Mouse (Mus musculus) MEL (cell line): ENCODE measurements around the gene 4930415O20Rik.

Experiments
- CHD1 ChIP-seq: IDR thresholded peaks from 2 replicates; pipeline ENCODE4 v1.6.1; 2012; ENCODE audit warnings: low read depth, mild to moderate bottlenecking, inconsistent platforms, low read length, improper control_type of control experiment
- CTCF ChIP-seq, 3 experiments: IDR thresholded peaks in 2 of 3; conservative IDR thresholded peaks in 1 of 3; 2 replicates each; pipeline ENCODE4 v1.5.1; 2011 to 2012; ENCODE audit warnings: low read length in 3 of 3, low read depth in 2 of 3, mild to moderate bottlenecking in 2 of 3, improper control_type of control experiment in 1 of 3, inconsistent platforms in 1 of 3, mixed read lengths in 1 of 3, moderate library complexity in 1 of 3; ENCODE audit not compliant: control insufficient read depth in 1 of 3, insufficient read depth in 1 of 3, poor library complexity in 1 of 3, severe bottlenecking in 1 of 3
- E2F4 ChIP-seq: IDR thresholded peaks from 2 replicates; pipeline ENCODE4 v1.6.1; 2011; ENCODE audit warnings: low read depth, low read length, improper control_type of control experiment, borderline replicate concordance
- EP300 ChIP-seq, 2 experiments: IDR thresholded peaks; 2 replicates each; pipeline ENCODE4 v1.6.1; 2011; ENCODE audit warnings: improper control_type of control experiment in 2 of 2, low read length in 2 of 2, low read depth in 1 of 2, mild to moderate bottlenecking in 1 of 2
- MAFK ChIP-seq: IDR thresholded peaks from 2 replicates; pipeline ENCODE4 v1.6.1; 2011; ENCODE audit warnings: low read depth, mild to moderate bottlenecking, low read length, improper control_type of control experiment, borderline replicate concordance
- NRF1 ChIP-seq: IDR thresholded peaks from 2 replicates; pipeline ENCODE4 v1.6.1; 2014; ENCODE audit warnings: low read depth, mild to moderate bottlenecking, inconsistent platforms, low read length, improper control_type of control experiment, moderate library complexity; ENCODE audit not compliant: poor library complexity, insufficient read depth, severe bottlenecking
- POLR2A ChIP-seq, 2 experiments: IDR thresholded peaks; 2 replicates each; pipeline ENCODE4 v1.6.1; 2011 to 2012; ENCODE audit warnings: low read length in 2 of 2, mild to moderate bottlenecking in 2 of 2, control low read depth in 1 of 2, improper control_type of control experiment in 1 of 2, low read depth in 1 of 2, moderate library complexity in 1 of 2; ENCODE audit not compliant: control insufficient read depth in 1 of 2, insufficient read depth in 1 of 2, poor library complexity in 1 of 2
- RCOR1 ChIP-seq: IDR thresholded peaks from 2 replicates; pipeline ENCODE4 v1.6.1; 2012; ENCODE audit warnings: low read depth, mild to moderate bottlenecking, inconsistent platforms, low read length, improper control_type of control experiment
- ZMIZ1 ChIP-seq: IDR thresholded peaks from 2 replicates; pipeline ENCODE4 v1.6.1; 2012; ENCODE audit warnings: low read depth, mild to moderate bottlenecking, inconsistent platforms, low read length, improper control_type of control experiment, moderate library complexity

- TF ChIP-seq NRF1 (peak; percentile 52; the same call in 1 of the 2 replicates), CTCF (IDR thresholded peaks at IDR 0.05 in 2 of 3, conservative IDR thresholded peaks at IDR 0.05 in 1 of 3; ENCODE audit: control insufficient read depth in 1 of 3, insufficient read depth in 1 of 3, low read depth in 2 of 3, low read length in 3 of 3, poor library complexity in 1 of 3, severe bottlenecking in 1 of 3) (no peak), POLR2A (IDR thresholded peaks at IDR 0.05; ENCODE audit: control insufficient read depth in 1 of 2, insufficient read depth in 1 of 2, low read depth in 1 of 2, low read length in 2 of 2, poor library complexity in 1 of 2) (peak in 1 of 2 experiments; percentile 33; a peak in 1 of 4 replicates), RCOR1 (no peak), CHD1 (no peak), ZMIZ1 (peak; percentile 33; the same call in 1 of the 2 replicates), EP300 (IDR thresholded peaks at IDR 0.05; ENCODE audit: low read depth in 1 of 2, low read length in 2 of 2) (0 out of 4 replicates have a peak, but pooled peaks of 1 of the 2 experiments have one; percentile 8), MAFK (no peak), E2F4 (no peak)
Measured at GRCm38 (mm10) chr15:98609331-98610130, 38.7 kb downstream of the 4930415O20Rik start, which contains the start of gene Adcy6.
